Mouse (Mus musculus) megakaryocyte, embryonic 14.5 days (primary cell): ENCODE measurements around the gene Gm48551. TPM values are rescaled to one million over a fixed set of nuclear protein-coding genes. Genes with fewer than 3 reads are reported as not detected.

Experiments
- H3K27me3 ChIP-seq: replicated peaks from 2 replicates; pipeline ENCODE3; 2012; ENCODE audit warnings: inconsistent platforms
- H3K36me3 ChIP-seq: replicated peaks from 2 replicates; pipeline ENCODE3; 2012; ENCODE audit warnings: low read length, inconsistent platforms, mixed read lengths
- H3K4me1 ChIP-seq: 2 replicates; pipeline ENCODE4 v1.6.1; 2012; ENCODE audit warnings: inconsistent platforms
- H3K4me3 ChIP-seq: replicated peaks from 2 replicates; pipeline ENCODE3; 2012; ENCODE audit warnings: moderate library complexity, mild to moderate bottlenecking, inconsistent platforms
- H3K9me3 ChIP-seq: 2 replicates; pipeline ENCODE4 v1.6.1; 2012; ENCODE audit warnings: inconsistent platforms
- FLI1 ChIP-seq: IDR thresholded peaks from 2 replicates; pipeline ENCODE4 v1.6.1; 2012; ENCODE audit warnings: low read length, inconsistent platforms, mixed read lengths
- GATA1 ChIP-seq: IDR thresholded peaks from 3 replicates; pipeline ENCODE4 v1.6.1; 2012; ENCODE audit warnings: mixed read lengths, low read length, inconsistent platforms, borderline replicate concordance
- polyA plus RNA-seq: library from polyadenylated mRNA; stranded (reverse); fragments of >175 nt; gene quantifications from 2 replicates; pipeline ENCODE4 v1.2.3, GENCODE M21; 2012; ENCODE audit warnings: low replicate concordance; ENCODE audit not compliant: insufficient read depth

The Gm48551 gene
- polyA plus RNA-seq, 1 experiment = 0.89 TPM

- peaks cover 89% of the 10 kb centered on the region for H3K36me3 ChIP-seq
- no peaks in the 10 kb centered on the region for H3K27me3 ChIP-seq
- peak overlapping the region; percentile 84 for H3K4me3 ChIP-seq
- no peaks in the 10 kb centered on the region for H3K9me3 ChIP-seq
- TF ChIP-seq GATA1 (no peak), FLI1 (no peak)
- peaks cover 70% of the 10 kb centered on the region for H3K4me1 ChIP-seq
These were observed 18.0 kb downstream of the Gm48551 start for GRCm38 (mm10) chr10:81402227-81402765.

- Histone ChIP-seq H3K36me3 (peaks cover 84% of the 10 kb centered on the region), H3K9me3 (no peaks in the 10 kb centered on the region), H3K4me1 (peaks cover 82% of the 10 kb centered on the region), H3K27me3 (no peaks in the 10 kb centered on the region), H3K4me3 (no peak overlapping the region)
- no peak for TF ChIP-seq FLI1
- TF ChIP-seq GATA1 = no peak
These were observed 19.2 kb downstream of the Gm48551 start for GRCm38 (mm10) chr10:81403511-81403910.

GRCm38 (mm10) chr10:81404082-81404481 is 19.8 kb downstream of the Gm48551 start:
- TF ChIP-seq GATA1 (no peak), FLI1 (no peak)
- H3K36me3 ChIP-seq = peaks cover 82% of the 10 kb centered on the region
- no peak overlapping the region for H3K4me3 ChIP-seq
- peaks cover 87% of the 10 kb centered on the region for H3K4me1 ChIP-seq
- no peaks in the 10 kb centered on the region for H3K9me3 ChIP-seq
- H3K27me3 ChIP-seq = no peaks in the 10 kb centered on the region

GRCm38 (mm10) chr10:81404720-81405119 is 20.5 kb downstream of the Gm48551 start:
- Histone ChIP-seq H3K27me3 (no peaks in the 10 kb centered on the region), H3K9me3 (no peaks in the 10 kb centered on the region), H3K4me1 (peaks cover 94% of the 10 kb centered on the region), H3K4me3 (no peak overlapping the region), H3K36me3 (peaks cover 76% of the 10 kb centered on the region)
- TF ChIP-seq GATA1 (no peak), FLI1 (no peak)

GRCm38 (mm10) chr10:81405588-81406201 is 21.4 kb downstream of the Gm48551 start:
- peaks cover 100% of the 10 kb centered on the region for H3K4me1 ChIP-seq

GRCm38 (mm10) chr10:81406504-81407440 is 22.5 kb downstream of the Gm48551 start:
- Histone ChIP-seq H3K4me1 (peaks cover 100% of the 10 kb centered on the region), H3K9me3 (no peaks in the 10 kb centered on the region), H3K4me3 (peak overlapping the region; percentile 92), H3K27me3 (no peaks in the 10 kb centered on the region), H3K36me3 (peaks cover 66% of the 10 kb centered on the region)
- TF ChIP-seq FLI1 = no peak
- no peak for TF ChIP-seq GATA1

More at GRCm38 (mm10) chr10:81405588-81406201, 21.4 kb downstream of the Gm48551 start:
- no peaks in the 10 kb centered on the region for H3K9me3 ChIP-seq
- peaks cover 66% of the 10 kb centered on the region for H3K36me3 ChIP-seq
- no peak for TF ChIP-seq GATA1
- no peak for TF ChIP-seq FLI1
- no peaks in the 10 kb centered on the region for H3K27me3 ChIP-seq
- H3K4me3 ChIP-seq = peak overlapping the region; percentile 92

GRCm38 (mm10) chr10:81407539-81408423 is 23.5 kb downstream of the Gm48551 start:
- H3K4me1 ChIP-seq = peaks cover 100% of the 10 kb centered on the region
- H3K36me3 ChIP-seq = peaks cover 68% of the 10 kb centered on the region
- peak overlapping the region; percentile 92 for H3K4me3 ChIP-seq
- no peaks in the 10 kb centered on the region for H3K27me3 ChIP-seq
- TF ChIP-seq FLI1 (no peak), GATA1 (peak; percentile 41; the same call in 1 of the 3 replicates)
- no peaks in the 10 kb centered on the region for H3K9me3 ChIP-seq

GRCm38 (mm10) chr10:81408424-81408729 is 24.1 kb downstream of the Gm48551 start:
- H3K4me1 ChIP-seq = peaks cover 100% of the 10 kb centered on the region
- H3K4me3 ChIP-seq = peak overlapping the region; percentile 92
- peaks cover 69% of the 10 kb centered on the region for H3K36me3 ChIP-seq
- H3K9me3 ChIP-seq = no peaks in the 10 kb centered on the region
- TF ChIP-seq GATA1 (no peak), FLI1 (no peak)
- no peaks in the 10 kb centered on the region for H3K27me3 ChIP-seq

- TF ChIP-seq FLI1 = 0 out of 2 replicates have a peak, but pooled peaks have one; percentile 22
- no peak for TF ChIP-seq GATA1
- peaks cover 100% of the 10 kb centered on the region for H3K4me1 ChIP-seq
- H3K27me3 ChIP-seq = no peaks in the 10 kb centered on the region
- H3K4me3 ChIP-seq = peak overlapping the region; percentile 92
- no peaks in the 10 kb centered on the region for H3K9me3 ChIP-seq
- peaks cover 69% of the 10 kb centered on the region for H3K36me3 ChIP-seq
These were observed 24.6 kb downstream of the Gm48551 start for GRCm38 (mm10) chr10:81408871-81409291.
